In the genomic region with DNA sequence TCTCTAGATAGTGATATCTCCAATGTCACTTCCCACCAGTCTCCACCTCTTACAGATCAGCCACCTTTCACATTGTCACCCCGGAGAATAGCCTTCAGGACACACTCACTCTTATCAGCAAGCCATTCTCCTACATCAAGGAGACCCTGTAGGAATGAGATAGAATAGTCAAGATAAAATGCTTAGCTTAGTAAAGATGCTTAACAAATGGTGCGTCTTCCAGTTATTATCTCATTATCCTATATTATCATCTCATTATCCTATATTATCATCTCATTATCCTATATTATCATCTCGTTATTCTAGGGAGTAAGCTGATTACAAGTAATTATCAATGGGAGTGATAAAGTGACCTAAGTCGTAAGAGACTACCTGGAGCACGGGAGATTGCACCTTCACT, we compare ENCODE assay signal across 17 mouse cellular contexts.
A peak's percentile ranks its signal among the peaks of the same experiment; 100 is the strongest.
DNase-seq lines count a peak whose midpoint lies in the region; ATAC-seq and TF ChIP-seq lines count a peak whose summit lies in the region.
"Had no signal": no experiment of that assay in that cellular context is flagged by ENCODE, and none has a peak within 500 bp of the region (broad histone marks: within the 10 kb centered on the region; RNA-seq: fewer than 3 reads in every experiment).

No protein-coding gene starts in this region.

- no peaks in the 10 kb centered on the region for H3K27me3 ChIP-seq in forebrain, embryonic 15.5 days
- H3K27me3 ChIP-seq in forebrain, embryonic 12.5 days: no peaks in the 10 kb centered on the region
- H3K27me3 ChIP-seq in forebrain, postnatal 0 days (ENCODE audit: insufficient read depth, low read length): no peaks in the 10 kb centered on the region
- H3K27me3 ChIP-seq in forebrain, embryonic 10.5 days (ENCODE audit: poor library complexity, severe bottlenecking): no peaks in the 10 kb centered on the region
- no peaks in the 10 kb centered on the region for H3K27me3 ChIP-seq in midbrain, embryonic 14.5 days (ENCODE audit: control insufficient read depth, insufficient read depth, low read length)
- H3K27me3 ChIP-seq in midbrain, embryonic 16.5 days (ENCODE audit: control insufficient read depth, insufficient read depth, low read depth, low read length): no peaks in the 10 kb centered on the region
- H3K27me3 ChIP-seq: embryonic facial prominence, embryonic 12.5 days had no signal

- H3K9me3 ChIP-seq in forebrain, embryonic 15.5 days: no peaks in the 10 kb centered on the region
- no peaks in the 10 kb centered on the region for H3K9me3 ChIP-seq in forebrain, embryonic 12.5 days
- H3K9me3 ChIP-seq in forebrain, postnatal 0 days (ENCODE audit: low read length): no peaks in the 10 kb centered on the region
- H3K9me3 ChIP-seq in forebrain, embryonic 10.5 days: no peaks in the 10 kb centered on the region
- no peaks in the 10 kb centered on the region for H3K9me3 ChIP-seq in midbrain, embryonic 14.5 days (ENCODE audit: control insufficient read depth, low read length)
- no peaks in the 10 kb centered on the region for H3K9me3 ChIP-seq in midbrain, embryonic 16.5 days (replicated peaks; ENCODE audit: control insufficient read depth, low read length, poor library complexity, severe bottlenecking)
- H3K9me3 ChIP-seq: embryonic facial prominence, embryonic 10.5 days; embryonic facial prominence, embryonic 12.5 days had no signal

- no peak overlapping the region for H3K9ac ChIP-seq in forebrain, embryonic 15.5 days (replicated peaks)
- no peak overlapping the region for H3K9ac ChIP-seq in forebrain, embryonic 12.5 days
- no peak overlapping the region for H3K9ac ChIP-seq in forebrain, postnatal 0 days
- no peak overlapping the region for H3K9ac ChIP-seq in midbrain, embryonic 14.5 days (replicated peaks; ENCODE audit: low read length)
- no peak overlapping the region for H3K9ac ChIP-seq in midbrain, embryonic 16.5 days (ENCODE audit: low read depth, low read length)
- H3K9ac ChIP-seq: embryonic facial prominence, embryonic 12.5 days had no signal

- TF ChIP-seq CTCF in forebrain, postnatal 0 days (IDR thresholded peaks at IDR 0.05; ENCODE audit: low read depth): no peak

- peak; percentile 47; the same call in 1 of the 2 replicates for ATAC-seq in forebrain, embryonic 15.5 days (replicated peaks)
- no peak for ATAC-seq in forebrain, embryonic 12.5 days (ENCODE audit: low FRiP score)
- ATAC-seq in forebrain, postnatal 0 days: no peak; the same call in 1 of the 2 replicates
- ATAC-seq in midbrain, embryonic 14.5 days (ENCODE audit: low FRiP score, low TSS enrichment): no peak
- no peak for ATAC-seq in midbrain, embryonic 16.5 days

- DNase-seq in forebrain, postnatal 0 days: no peak
- DNase-seq in forebrain, embryonic 10.5 days (ENCODE audit: extremely low spot score, low spot score): no peak
- no peak for DNase-seq in midbrain, embryonic 14.5 days
- DNase-seq in ovary, postnatal 14 days (ENCODE audit: low spot score): no peak
- DNase-seq: adrenal gland, adult 2 months; adrenal gland, postnatal 10 days; adrenal gland, postnatal 25 days; cerebellum, adult 11-12 months; cerebellum, adult 2 months; cerebellum, adult 9-10 months; cerebellum, postnatal 10 days; cerebellum, postnatal 25 days had no signal

- H3K4me2 ChIP-seq in forebrain, embryonic 15.5 days (replicated peaks): no peak overlapping the region
- no peak overlapping the region for H3K4me2 ChIP-seq in forebrain, embryonic 12.5 days
- H3K4me2 ChIP-seq in forebrain, postnatal 0 days (ENCODE audit: low read depth): no peak overlapping the region
- no peak overlapping the region for H3K4me2 ChIP-seq in midbrain, embryonic 14.5 days (ENCODE audit: low read length)
- H3K4me2 ChIP-seq in midbrain, embryonic 16.5 days (ENCODE audit: low read length): no peak overlapping the region
- H3K4me2 ChIP-seq: embryonic facial prominence, embryonic 12.5 days had no signal

- no peaks in the 10 kb centered on the region for H3K36me3 ChIP-seq in forebrain, embryonic 15.5 days
- no peaks in the 10 kb centered on the region for H3K36me3 ChIP-seq in forebrain, embryonic 12.5 days (replicated peaks)
- H3K36me3 ChIP-seq in forebrain, postnatal 0 days (ENCODE audit: insufficient read depth): no peaks in the 10 kb centered on the region
- no peaks in the 10 kb centered on the region for H3K36me3 ChIP-seq in forebrain, embryonic 10.5 days (replicated peaks)
- H3K36me3 ChIP-seq in midbrain, embryonic 14.5 days (ENCODE audit: control insufficient read depth, insufficient read depth, low read length): no peaks in the 10 kb centered on the region
- H3K36me3 ChIP-seq in midbrain, embryonic 16.5 days (ENCODE audit: control insufficient read depth, insufficient read depth, low read length): no peaks in the 10 kb centered on the region
- H3K36me3 ChIP-seq: embryonic facial prominence, embryonic 10.5 days; embryonic facial prominence, embryonic 12.5 days had no signal

- WGBS in forebrain, embryonic 15.5 days: 29% methylated on average over 5 of the region's 5 CpGs
- WGBS in forebrain, embryonic 12.5 days: 54% methylated on average over 5 of the region's 5 CpGs
- WGBS in forebrain, postnatal 0 days: 28% methylated on average over 5 of the region's 5 CpGs
- 82% methylated on average over 5 of the region's 5 CpGs for WGBS in forebrain, embryonic 10.5 days
- 42% methylated on average over 5 of the region's 5 CpGs for WGBS in midbrain, embryonic 14.5 days
- 39% methylated on average over 5 of the region's 5 CpGs for WGBS in midbrain, embryonic 16.5 days

- no peak overlapping the region for H3K4me3 ChIP-seq in forebrain, embryonic 15.5 days
- no peak overlapping the region for H3K4me3 ChIP-seq in forebrain, embryonic 12.5 days (replicated peaks)
- no peak overlapping the region for H3K4me3 ChIP-seq in forebrain, postnatal 0 days (ENCODE audit: low read depth, low read length)
- no peak overlapping the region for H3K4me3 ChIP-seq in forebrain, embryonic 10.5 days
- no peak overlapping the region for H3K4me3 ChIP-seq in midbrain, embryonic 14.5 days (replicated peaks; ENCODE audit: low read depth, low read length)
- H3K4me3 ChIP-seq in midbrain, embryonic 16.5 days (ENCODE audit: low read depth, low read length): no peak overlapping the region
- H3K4me3 ChIP-seq: embryonic facial prominence, embryonic 10.5 days; embryonic facial prominence, embryonic 12.5 days had no signal

- peak overlapping the region; percentile 74 for H3K27ac ChIP-seq in forebrain, embryonic 15.5 days (replicated peaks)
- no peak overlapping the region for H3K27ac ChIP-seq in forebrain, embryonic 12.5 days
- H3K27ac ChIP-seq in forebrain, postnatal 0 days (ENCODE audit: low read depth, low read length): peak overlapping the region; percentile 9; the same call in 1 of the 2 replicates
- H3K27ac ChIP-seq in forebrain, embryonic 10.5 days: no peak overlapping the region
- 0 out of 2 replicates have a peak overlapping the region, but pooled peaks have one; percentile 3 for H3K27ac ChIP-seq in midbrain, embryonic 14.5 days (replicated peaks; ENCODE audit: low read depth, low read length)
- H3K27ac ChIP-seq in midbrain, embryonic 16.5 days (ENCODE audit: low read length): no peak overlapping the region
- H3K27ac ChIP-seq: embryonic facial prominence, embryonic 10.5 days; embryonic facial prominence, embryonic 12.5 days had no signal

- H3K4me1 ChIP-seq in forebrain, embryonic 15.5 days: peaks cover 48% of the 10 kb centered on the region
- peaks cover 30% of the 10 kb centered on the region for H3K4me1 ChIP-seq in forebrain, embryonic 12.5 days
- H3K4me1 ChIP-seq in forebrain, postnatal 0 days (ENCODE audit: insufficient read depth): peaks cover 7% of the 10 kb centered on the region
- peaks cover 11% of the 10 kb centered on the region; the same call in 1 of the 2 replicates for H3K4me1 ChIP-seq in forebrain, embryonic 10.5 days
- H3K4me1 ChIP-seq in midbrain, embryonic 14.5 days (ENCODE audit: control insufficient read depth, insufficient read depth, low read length): peaks cover 9% of the 10 kb centered on the region; the same call in 1 of the 2 replicates
- peaks cover 5% of the 10 kb centered on the region; the same call in 1 of the 2 replicates for H3K4me1 ChIP-seq in midbrain, embryonic 16.5 days (ENCODE audit: control insufficient read depth, insufficient read depth, low read length)
- H3K4me1 ChIP-seq: embryonic facial prominence, embryonic 10.5 days; embryonic facial prominence, embryonic 12.5 days had no signal

Comparison
In these comparisons a context has a peak if more than half of its experiments do, and no peak if none do; other contexts are left out.
1. H3K27ac ChIP-seq: peak in forebrain, embryonic 15.5 days (single experiment), forebrain, postnatal 0 days (single experiment) and midbrain, embryonic 14.5 days (single experiment); none in forebrain, embryonic 12.5 days (single experiment), forebrain, embryonic 10.5 days (single experiment) and midbrain, embryonic 16.5 days (single experiment).